Mouse (Mus musculus) embryonic facial prominence, embryonic 11.5 days (tissue): ENCODE data around the gene Gucy2f. TPM values are rescaled to one million over a fixed set of nuclear protein-coding genes. Genes with fewer than 3 reads are reported as not detected.
"Not testable (repeated sequence)": the region's sequence is repeated elsewhere in the genome, so short reads cannot be mapped to it uniquely, and the experiment has no call there.

ENCODE experiments used
- ATAC-seq: fragments of 200-750 bp; cut with Nextera tagmentation; replicated peaks from 2 replicates; pipeline ENCODE4 v1.8.0; 2017; ENCODE audit warnings: low read depth; ENCODE audit not compliant: insufficient number of reproducible peaks, low FRiP score, low TSS enrichment
- DNase-seq: peaks from one replicate; pipeline ENCODE4 v3.0.0-alpha.2; 2015; ENCODE audit warnings: low spot score
- H3K27ac ChIP-seq: fragments of 300-500 bp; sonication (generic); replicated peaks from 2 replicates; pipeline ENCODE4 v1.5.1; 2014; ENCODE audit warnings: mild to moderate bottlenecking, low read depth, low read length, control low read depth
- H3K27me3 ChIP-seq: fragments of 300-500 bp; sonication (generic); 2 replicates; pipeline ENCODE4 v1.6.1; 2014; ENCODE audit warnings: mild to moderate bottlenecking, low read length, moderate library complexity, mixed read lengths; ENCODE audit not compliant: control insufficient read depth, insufficient read depth
- H3K36me3 ChIP-seq: fragments of 300-500 bp; sonication (generic); replicated peaks from 2 replicates; pipeline ENCODE4 v1.6.1; 2014; ENCODE audit warnings: low read depth, mild to moderate bottlenecking, low read length, moderate library complexity, mixed read lengths; ENCODE audit not compliant: control insufficient read depth, insufficient read depth
- H3K4me1 ChIP-seq: fragments of 300-500 bp; sonication (generic); 2 replicates; pipeline ENCODE4 v1.6.1; 2014; ENCODE audit warnings: low read length, mixed read lengths; ENCODE audit not compliant: control insufficient read depth, insufficient read depth
- H3K4me2 ChIP-seq: fragments of 300-500 bp; sonication (generic); 2 replicates; pipeline ENCODE4 v1.6.1; 2014; ENCODE audit warnings: low read depth, mild to moderate bottlenecking, control low read depth, low read length, moderate library complexity
- H3K4me3 ChIP-seq: fragments of 300-500 bp; sonication (generic); 2 replicates; pipeline ENCODE4 v1.5.1; 2014; ENCODE audit warnings: low read depth, low read length, control low read depth
- H3K9ac ChIP-seq: fragments of 300-500 bp; sonication (generic); replicated peaks from 2 replicates; pipeline ENCODE4 v1.6.1; 2014; ENCODE audit warnings: mild to moderate bottlenecking, control low read depth, low read length
- H3K9me3 ChIP-seq: fragments of 300-500 bp; sonication (generic); replicated peaks from 2 replicates; pipeline ENCODE4 v1.6.1; 2016; ENCODE audit warnings: mild to moderate bottlenecking, low read length, inconsistent platforms, mixed read lengths; ENCODE audit not compliant: control insufficient read depth
- WGBS: fragments of 180-500 bp; shearing (Covaris S2); extraction: QIAGEN DNeasy Blood & Tissue Kit; methylation state at CpG from one replicate; pipeline ENCODE4 v1.1.7; 2014; 5-methylcytosine and 5-hydroxymethylcytosine counted together
- polyA plus RNA-seq: library from polyadenylated mRNA; unstranded; fragments of >200 nt; fragmentation: Nextera tagmentation; extraction: Ambion mirVana; gene quantifications from 2 replicates; pipeline ENCODE4 v1.2.1, GENCODE M21; 2014

Gucy2f gene
- polyA plus RNA-seq: 0.03 TPM in 2 replicates

DNA sequence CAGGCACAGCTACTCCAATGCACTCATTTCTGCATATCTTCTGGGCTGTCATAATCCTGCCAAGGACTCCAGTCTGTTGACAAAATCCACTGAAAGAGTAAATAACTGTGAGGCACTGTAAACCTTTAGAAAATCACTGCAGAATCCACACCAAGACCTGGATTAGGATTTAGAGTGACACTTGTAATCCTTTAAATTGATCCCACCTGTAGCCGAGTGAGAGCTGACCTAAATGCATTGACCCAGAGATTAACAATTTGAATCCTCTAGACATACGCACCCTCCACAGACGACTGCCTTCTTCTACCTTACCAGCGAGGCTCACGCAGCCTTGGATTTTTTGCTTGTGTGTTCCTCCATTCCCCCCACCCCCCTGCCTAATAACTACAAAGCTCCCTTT is at the start of gene Gucy2f:
Gene Gucy2f (minus strand): TSS at position 101 of the 400 bp plus-strand sequence.
- 33% methylated on average over 5 of the region's 5 CpGs for WGBS
- H3K27me3 ChIP-seq: 0 out of 2 replicates have a peak, but pooled peaks cover 2% of the 10 kb centered on the region

GRCm38 (mm10) chrX:142245682-142246327 is 49.1 kb upstream of the Gucy2f start:
- Histone ChIP-seq H3K9me3 (no peaks in the 10 kb centered on the region), H3K27ac (no peak overlapping the region), H3K4me3 (no peak overlapping the region), H3K36me3 (no peaks in the 10 kb centered on the region), H3K9ac (no peak overlapping the region), H3K27me3 (no peaks in the 10 kb centered on the region), H3K4me2 (no peak overlapping the region), H3K4me1 (no peaks in the 10 kb centered on the region)
- WGBS: 77% methylated on average over 5 of the region's 5 CpGs
- no peak for DNase-seq
- no peak for ATAC-seq

More for the DNA sequence above, at the start of gene Gucy2f:
- Histone ChIP-seq H3K9ac (no peak within 1 kb of the TSS), H3K9me3 (no peaks in the 10 kb centered on the region), H3K4me1 (no peaks in the 10 kb centered on the region), H3K4me3 (no peak within 1 kb of the TSS), H3K4me2 (no peak within 1 kb of the TSS), H3K27ac (no peak within 1 kb of the TSS), H3K36me3 (no peaks in the 10 kb centered on the region)
- peak; percentile 3 for DNase-seq
- no peak for ATAC-seq

DNA sequence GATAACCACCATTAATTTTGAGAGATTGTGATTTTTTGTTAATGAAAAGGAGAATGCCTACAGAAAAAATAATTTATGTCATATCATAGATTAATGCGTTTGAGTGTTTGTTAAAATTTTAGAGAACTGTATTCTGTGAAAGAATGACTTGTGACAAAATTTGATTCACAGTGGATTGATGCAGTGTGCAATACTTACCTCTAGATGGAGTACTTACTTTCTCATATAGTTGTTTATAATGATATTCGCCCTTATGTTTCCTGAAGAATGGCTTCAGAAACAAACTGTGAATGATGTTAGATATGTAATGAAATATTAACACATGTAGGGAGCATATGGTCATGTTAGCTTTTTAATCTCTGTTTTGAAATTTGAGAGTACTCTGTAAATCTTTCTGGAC is 40.4 kb upstream of the Gucy2f start:
- Histone ChIP-seq H3K4me1 (no peaks in the 10 kb centered on the region), H3K4me2 (no peak overlapping the region), H3K27me3 (no peaks in the 10 kb centered on the region), H3K4me3 (no peak overlapping the region), H3K9ac (no peak overlapping the region), H3K9me3 (no peaks in the 10 kb centered on the region), H3K27ac (no peak overlapping the region), H3K36me3 (no peaks in the 10 kb centered on the region)
- DNase-seq (peak; percentile 13), ATAC-seq (no peak)
- WGBS: 55% methylated on average over 2 of the region's 2 CpGs

DNA sequence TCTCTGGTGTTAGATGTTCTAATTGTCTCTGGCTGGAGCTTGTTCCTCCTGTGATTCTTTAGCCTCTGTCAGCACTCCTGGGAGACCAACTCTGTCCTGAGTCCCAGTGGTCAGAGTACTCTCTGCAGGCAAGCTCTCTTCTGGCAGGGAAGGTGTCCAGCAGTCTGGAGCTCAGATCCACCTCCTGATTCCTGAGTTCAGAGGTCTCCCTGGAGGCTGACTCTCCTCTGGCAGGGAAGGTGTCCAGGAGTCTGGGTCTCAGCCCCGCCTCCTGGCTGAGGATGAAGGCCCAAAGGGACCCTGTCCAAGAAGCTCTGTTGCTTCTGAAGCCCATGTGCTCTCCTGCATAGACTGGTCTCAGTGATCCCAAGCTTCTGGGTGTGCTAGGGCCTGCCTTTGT is 39.4 kb upstream of the Gucy2f start:
- ATAC-seq, H3K27me3 ChIP-seq, H3K9me3 ChIP-seq, H3K4me1 ChIP-seq, H3K4me2 ChIP-seq, H3K4me3 ChIP-seq, H3K36me3 ChIP-seq, H3K27ac ChIP-seq, H3K9ac ChIP-seq, DNase-seq: not testable (repeated sequence)
- 50% methylated on average over 1 of the region's 1 CpGs for WGBS

- 43% methylated on average over 7 of the region's 7 CpGs for WGBS
- peak overlapping the region; percentile 44; the same call in 1 of the 2 replicates for H3K4me3 ChIP-seq
- no peak overlapping the region for H3K27ac ChIP-seq
- ATAC-seq (no peak), DNase-seq (no peak)
- no peaks in the 10 kb centered on the region for H3K9me3 ChIP-seq
- H3K36me3 ChIP-seq: no peaks in the 10 kb centered on the region
- 0 out of 2 replicates have a peak overlapping the region, but pooled peaks have one; percentile 13 for H3K4me2 ChIP-seq
- H3K4me1 ChIP-seq: no peaks in the 10 kb centered on the region
- H3K9ac ChIP-seq: no peak overlapping the region
- H3K27me3 ChIP-seq: no peaks in the 10 kb centered on the region
Measured at GRCm38 (mm10) chrX:142228769-142229158, 32.0 kb upstream of the Gucy2f start.

DNA sequence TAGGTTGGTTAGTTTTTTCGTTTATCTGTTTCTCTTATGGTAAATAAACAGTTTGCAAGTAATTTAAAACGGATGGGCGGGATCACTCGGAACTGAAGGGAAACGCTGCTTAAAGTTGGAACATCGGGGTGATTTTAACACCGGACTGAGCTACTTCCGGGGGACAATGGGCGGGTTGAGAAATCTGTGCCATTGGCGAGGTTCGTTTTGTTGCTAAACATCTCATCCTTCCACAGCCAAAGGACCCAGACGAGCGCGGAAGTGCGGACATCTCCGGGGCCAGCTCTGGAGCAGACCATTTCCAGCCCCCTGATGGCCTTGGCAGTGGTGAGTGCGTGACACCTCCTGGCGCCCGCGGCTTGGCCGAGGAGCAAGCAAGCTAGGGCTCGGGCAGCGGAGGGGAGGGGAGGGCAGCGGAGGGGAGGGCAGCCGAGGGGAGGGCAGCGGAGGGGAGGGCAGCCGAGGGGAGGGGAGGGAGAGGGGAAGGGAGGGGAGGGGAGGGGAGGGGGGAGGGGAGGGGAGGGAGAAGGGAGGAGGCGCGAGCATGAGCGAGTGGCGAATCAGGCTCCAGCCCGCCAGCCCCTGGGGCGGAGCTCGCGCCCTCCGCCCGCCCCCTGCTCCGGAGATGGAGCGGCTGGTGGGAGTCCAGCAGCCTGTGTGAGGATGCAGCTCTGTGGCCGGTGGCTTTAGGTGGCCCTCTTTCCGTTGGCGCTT is 31.5 kb upstream of the Gucy2f start:
- no peaks in the 10 kb centered on the region for H3K36me3 ChIP-seq
- peak; percentile 74 for DNase-seq
- no peaks in the 10 kb centered on the region for H3K27me3 ChIP-seq
- H3K27ac ChIP-seq: 0 out of 2 replicates have a peak overlapping the region, but pooled peaks have one; percentile 47
- H3K9me3 ChIP-seq: no peaks in the 10 kb centered on the region
- peak; percentile 93 for ATAC-seq
- peak overlapping the region; percentile 37 for H3K9ac ChIP-seq
- WGBS: 22% methylated on average over 30 of the region's 42 CpGs
- H3K4me3 ChIP-seq: peak overlapping the region; percentile 44
- H3K4me1 ChIP-seq: no peaks in the 10 kb centered on the region
- peak overlapping the region; percentile 34 for H3K4me2 ChIP-seq

GRCm38 (mm10) chrX:142227398-142228054 is 30.8 kb upstream of the Gucy2f start:
- 19% methylated on average over 15 of the region's 15 CpGs for WGBS
- Histone ChIP-seq H3K9me3 (no peaks in the 10 kb centered on the region), H3K27ac (0 out of 2 replicates have a peak overlapping the region, but pooled peaks have one; percentile 47), H3K36me3 (no peaks in the 10 kb centered on the region), H3K4me2 (peak overlapping the region; percentile 34), H3K4me1 (no peaks in the 10 kb centered on the region), H3K27me3 (no peaks in the 10 kb centered on the region), H3K9ac (no peak overlapping the region), H3K4me3 (peak overlapping the region; percentile 44)
- ATAC-seq (peak; percentile 50), DNase-seq (peak; percentile 71)
